Mouse (Mus musculus): Measurements from ENCODE around the gene Ccdc24.

Gene Ccdc24

GRCm38 (mm10) chr4:117831920-117832691, 40.3 kb downstream of the Ccdc24 start:
- in situ Hi-C loops (cut with MboI, MseI): loop anchor here (5.0 to 25.0 kb wide), 2 partner anchors 250 to 1745 kb away; partner anchors contain the start of genes Lrrc41 and Uqcrh

- in situ Hi-C loops (cut with MboI, MseI): loop anchor here (5.0 to 25.0 kb wide), 2 partner anchors 251 to 1744 kb away; partner anchors contain the start of genes Lrrc41 and Uqcrh
These were observed 40.9 kb downstream of the Ccdc24 start for GRCm38 (mm10) chr4:117831499-117831898.

GRCm38 (mm10) chr4:117830801-117831200, 41.6 kb downstream of the Ccdc24 start:
- in situ Hi-C loops (cut with MboI, MseI): loop anchor here (5.0 to 25.0 kb wide), 2 partner anchors 252 to 1744 kb away; partner anchors contain the start of genes Lrrc41 and Uqcrh

DNA sequence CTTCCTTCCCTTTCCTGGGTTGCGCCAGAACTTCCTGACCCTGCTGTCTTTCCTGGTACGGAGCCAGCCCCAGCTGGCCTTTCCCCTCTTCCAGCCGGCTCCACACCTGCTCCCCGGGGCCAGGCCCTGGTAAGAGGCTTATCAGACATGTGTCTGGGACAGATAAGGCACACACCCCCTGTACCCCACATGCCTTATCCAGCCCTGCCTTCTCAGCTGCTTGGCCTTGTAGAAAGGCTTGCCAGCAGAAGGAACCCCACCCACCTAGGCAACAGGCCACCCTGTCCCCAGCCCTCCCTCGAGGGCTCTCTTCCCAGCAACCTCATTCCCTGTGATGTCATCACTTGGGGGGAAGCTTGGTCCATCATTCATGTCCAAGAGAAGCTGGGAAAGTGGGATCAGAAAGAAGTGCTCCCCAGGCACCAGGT, 42.2 kb downstream of the Ccdc24 start:
- in situ Hi-C loops (cut with MboI, MseI): loop anchor here (5.0 to 25.0 kb wide), 2 partner anchors 252 to 1743 kb away; partner anchors contain the start of genes Lrrc41 and Uqcrh

DNA sequence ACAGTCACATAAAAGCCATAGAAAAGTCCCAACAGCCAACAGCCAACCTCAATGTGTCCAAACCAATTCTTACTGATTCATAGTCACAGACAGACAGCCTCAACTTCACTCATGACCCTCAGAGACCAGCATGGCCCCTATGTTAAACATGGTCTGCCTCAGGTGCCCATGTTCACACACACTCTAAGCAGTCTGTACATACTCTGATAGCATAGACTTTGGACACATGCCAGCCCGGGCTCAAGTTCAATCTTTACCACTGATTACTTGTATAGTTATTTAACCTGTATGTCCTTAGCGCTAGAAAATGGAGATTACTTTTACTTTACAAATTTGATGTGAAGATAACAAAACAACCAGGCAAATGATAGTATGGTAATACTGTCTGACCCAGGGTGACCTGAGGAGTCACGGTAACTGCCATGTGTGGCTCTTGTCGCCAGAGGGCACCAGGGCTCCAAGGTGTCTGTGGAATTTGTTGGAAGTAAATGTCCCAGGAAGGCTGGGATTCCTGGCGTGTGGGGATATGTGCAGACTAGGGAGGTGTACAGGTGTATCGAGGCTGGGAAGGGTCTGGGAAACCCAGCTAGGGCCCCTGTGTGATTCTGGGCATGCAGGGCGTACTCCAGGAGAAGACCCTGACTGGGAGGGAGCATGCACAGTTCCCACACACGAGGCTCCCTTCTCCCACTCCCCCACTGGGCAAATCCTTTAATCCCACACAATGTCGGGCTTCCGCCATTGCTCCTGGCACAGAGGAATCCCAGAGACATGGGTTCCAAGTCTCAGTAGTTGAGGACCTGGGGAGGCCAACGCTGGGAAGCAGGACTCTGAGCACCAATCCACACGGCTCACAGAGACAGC, 42.9 kb downstream of the Ccdc24 start:
- in situ Hi-C loops (cut with MboI, MseI): loop anchor here (5.0 to 25.0 kb wide), 2 partner anchors 253 to 1742 kb away; partner anchors contain the start of genes Lrrc41 and Uqcrh

- in situ Hi-C loops (cut with MboI, MseI): loop anchor here (25.0 kb wide), 1 partner anchor 1741 kb away; the partner anchor contains the start of genes Lrrc41 and Uqcrh
These were observed 43.7 kb downstream of the Ccdc24 start for GRCm38 (mm10) chr4:117828572-117829145.

GRCm38 (mm10) chr4:117818032-117818431, 54.3 kb downstream of the Ccdc24 start:
- in situ Hi-C loops (cut with MboI, MseI): no loop called here

- in situ Hi-C loops (cut with MboI, MseI): no loop called here
These were observed 55.6 kb downstream of the Ccdc24 start for GRCm38 (mm10) chr4:117816776-117817175.

Measured in T-helper 1 cell (primary cell).